Mouse (Mus musculus) forebrain, embryonic 16.5 days (tissue): ENCODE measurements around the gene Plppr3. TPM values are rescaled to one million over a fixed set of nuclear protein-coding genes. Genes with fewer than 3 reads are reported as not detected.
"Not testable (repeated sequence)": the region's sequence is repeated elsewhere in the genome, so short reads cannot be mapped to it uniquely, and the experiment has no call there.

Experiments used
- ATAC-seq: fragments of 200-750 bp; cut with Nextera tagmentation; 2 replicates; pipeline ENCODE4 v1.8.0; 2017; ENCODE audit warnings: mild to moderate bottlenecking, moderate library complexity
- H3K27ac ChIP-seq: fragments of 300-500 bp; sonication (generic); 2 replicates; pipeline ENCODE4 v1.5.1; 2014; ENCODE audit warnings: low read length, control low read depth
- H3K27me3 ChIP-seq: fragments of 300-500 bp; sonication (generic); replicated peaks from 2 replicates; pipeline ENCODE4 v1.6.1; 2014; ENCODE audit warnings: low read length; ENCODE audit not compliant: control insufficient read depth, insufficient read depth
- H3K36me3 ChIP-seq: fragments of 300-500 bp; sonication (generic); 2 replicates; pipeline ENCODE4 v1.6.1; 2014; ENCODE audit not compliant: control insufficient read depth, insufficient read depth
- H3K4me1 ChIP-seq: fragments of 300-500 bp; sonication (generic); replicated peaks from 2 replicates; pipeline ENCODE4 v1.6.1; 2014; ENCODE audit warnings: low read length; ENCODE audit not compliant: control insufficient read depth, insufficient read depth
- H3K4me2 ChIP-seq: fragments of 300-500 bp; sonication (generic); 2 replicates; pipeline ENCODE4 v1.6.1; 2014; ENCODE audit warnings: mild to moderate bottlenecking, low read length, control low read depth
- H3K4me3 ChIP-seq: fragments of 300-500 bp; sonication (generic); replicated peaks from 2 replicates; pipeline ENCODE4 v1.5.1; 2014; ENCODE audit warnings: mild to moderate bottlenecking, low read length, control low read depth
- H3K9ac ChIP-seq: fragments of 300-500 bp; sonication (generic); replicated peaks from 2 replicates; pipeline ENCODE4 v1.6.1; 2014; ENCODE audit warnings: low read depth, low read length, control low read depth
- H3K9me3 ChIP-seq: fragments of 300-500 bp; sonication (generic); 2 replicates; pipeline ENCODE4 v1.6.1; 2016; ENCODE audit warnings: low read length; ENCODE audit not compliant: control insufficient read depth
- WGBS: fragments of 180-500 bp; shearing (Covaris S2); extraction: QIAGEN DNeasy Blood & Tissue Kit; methylation state at CpG from one replicate; pipeline ENCODE4 v1.1.7; 2014; 5-methylcytosine and 5-hydroxymethylcytosine counted together
- polyA plus RNA-seq: library from polyadenylated mRNA; unstranded; fragments of >200 nt; fragmentation: Nextera tagmentation; extraction: Ambion mirVana; gene quantifications from 2 replicates; pipeline ENCODE4 v1.2.1, GENCODE M21; 2015

Plppr3 gene
- polyA plus RNA-seq, 1 experiment from 2014 or later: 495 TPM

DNA sequence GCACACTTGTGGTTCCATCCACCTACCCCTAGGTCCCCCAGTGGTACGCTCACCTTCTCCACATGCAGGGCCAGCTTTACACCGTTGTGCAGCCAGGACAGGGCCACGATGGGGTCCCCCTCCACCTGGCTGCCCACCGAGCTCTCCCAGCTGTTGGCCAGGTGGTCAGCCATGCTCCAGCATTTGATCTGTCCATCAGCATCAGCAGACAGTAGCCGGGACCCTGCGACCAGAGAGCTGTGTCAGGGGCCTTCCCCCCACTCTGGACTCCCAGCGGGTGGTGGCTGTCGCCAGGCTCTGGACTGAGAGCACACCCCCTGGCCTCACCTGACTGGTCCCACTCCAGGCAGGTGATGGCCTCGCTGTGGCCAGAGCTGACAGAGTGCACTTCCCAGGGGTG lies 32.3 kb upstream of the Plppr3 start:
- H3K4me1 ChIP-seq: peaks cover 9% of the 10 kb centered on the region
- WGBS: 95% methylated on average over 9 of the region's 9 CpGs
- no peaks in the 10 kb centered on the region for H3K9me3 ChIP-seq
- H3K36me3 ChIP-seq: peaks cover 6% of the 10 kb centered on the region
- no peak overlapping the region for H3K4me3 ChIP-seq
- no peak overlapping the region for H3K27ac ChIP-seq
- H3K9ac ChIP-seq: no peak overlapping the region
- H3K27me3 ChIP-seq: no peaks in the 10 kb centered on the region
- ATAC-seq: no peak
- H3K4me2 ChIP-seq: no peak overlapping the region

DNA sequence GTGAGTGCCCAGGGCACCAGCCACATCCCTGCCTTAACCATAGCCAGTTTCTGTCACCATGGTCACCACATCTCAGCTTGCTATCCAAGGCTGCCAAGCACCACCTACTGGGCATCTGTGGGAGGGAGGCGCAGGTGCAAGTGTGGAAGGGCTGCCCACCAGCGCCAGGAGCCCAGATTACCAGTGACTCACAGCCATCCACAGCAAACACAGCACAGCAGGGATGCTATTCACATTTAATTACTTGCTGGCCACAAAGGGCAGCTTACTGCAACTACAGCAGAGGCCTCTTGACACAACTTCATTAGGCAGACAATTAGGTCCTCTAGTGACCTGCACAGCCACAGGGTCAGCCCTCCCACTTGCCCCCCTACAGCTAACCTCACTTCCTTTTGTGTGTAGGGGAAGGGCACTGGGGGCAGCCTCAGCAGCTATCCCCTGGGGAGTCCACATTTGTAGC lies 26.5 kb upstream of the Plppr3 start:
- 14% methylated on average over 2 of the region's 2 CpGs for WGBS
- H3K27me3 ChIP-seq: no peaks in the 10 kb centered on the region

DNA sequence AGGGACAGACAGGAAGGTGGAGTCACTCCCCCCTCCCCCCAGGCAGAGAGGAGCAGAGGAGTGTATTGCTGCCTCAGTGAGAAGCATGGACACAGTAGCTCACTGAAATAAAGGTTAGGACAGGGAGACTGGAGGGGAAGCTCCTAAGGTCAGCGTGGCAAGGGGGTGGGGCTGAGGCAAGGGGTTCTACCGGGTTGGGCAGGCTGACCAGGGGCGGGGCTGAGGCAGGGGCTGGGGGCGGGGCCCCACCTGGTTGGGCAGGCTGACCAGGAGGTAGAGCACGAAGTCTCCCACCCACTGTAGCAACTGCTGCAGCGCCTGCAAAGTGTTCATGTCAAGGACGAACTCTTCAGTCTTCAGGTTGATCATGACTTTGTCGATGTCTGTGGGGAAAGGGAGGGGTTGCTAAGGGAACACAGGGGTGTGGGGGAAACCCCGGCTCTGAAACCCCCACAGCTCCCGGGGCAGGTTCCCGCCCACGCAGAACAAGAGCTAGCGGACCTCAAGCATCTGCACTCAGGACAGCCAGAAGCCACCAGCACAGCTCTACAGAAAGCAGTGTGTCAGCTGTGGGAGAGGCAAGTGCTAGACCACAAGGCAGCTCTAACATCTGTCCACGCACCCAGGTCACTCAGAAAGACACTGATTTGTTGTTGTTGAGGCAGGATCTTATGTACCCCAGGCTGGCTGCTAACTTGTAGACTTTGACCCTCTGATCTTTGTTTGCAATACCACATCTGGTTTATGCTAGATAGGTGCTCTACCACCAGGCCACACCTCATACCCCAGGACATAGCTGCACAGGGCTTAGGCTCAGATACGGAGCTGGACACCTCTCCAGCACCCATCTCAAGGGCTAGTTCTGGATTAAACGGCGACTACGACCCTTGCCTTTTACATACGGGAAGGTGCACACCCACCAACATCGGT lies 23.1 kb upstream of the Plppr3 start:
- no peak overlapping the region for H3K4me2 ChIP-seq
- ATAC-seq: no peak
- peaks cover 13% of the 10 kb centered on the region for H3K36me3 ChIP-seq
- no peak overlapping the region for H3K27ac ChIP-seq
- H3K27me3 ChIP-seq: no peaks in the 10 kb centered on the region
- H3K9ac ChIP-seq: no peak overlapping the region
- no peak overlapping the region for H3K4me3 ChIP-seq
- H3K4me1 ChIP-seq: peaks cover 13% of the 10 kb centered on the region
- no peaks in the 10 kb centered on the region for H3K9me3 ChIP-seq
- WGBS: 54% methylated on average over 20 of the region's 20 CpGs

More for the DNA sequence above, 26.5 kb upstream of the Plppr3 start:
- H3K4me1 ChIP-seq: peaks cover 13% of the 10 kb centered on the region
- peaks cover 16% of the 10 kb centered on the region for H3K36me3 ChIP-seq
- H3K9me3 ChIP-seq: no peaks in the 10 kb centered on the region
- H3K4me3 ChIP-seq: no peak overlapping the region
- no peak overlapping the region for H3K4me2 ChIP-seq
- no peak overlapping the region for H3K27ac ChIP-seq
- ATAC-seq: peak; percentile 79
- no peak overlapping the region; the same call in 1 of the 2 replicates for H3K9ac ChIP-seq

DNA sequence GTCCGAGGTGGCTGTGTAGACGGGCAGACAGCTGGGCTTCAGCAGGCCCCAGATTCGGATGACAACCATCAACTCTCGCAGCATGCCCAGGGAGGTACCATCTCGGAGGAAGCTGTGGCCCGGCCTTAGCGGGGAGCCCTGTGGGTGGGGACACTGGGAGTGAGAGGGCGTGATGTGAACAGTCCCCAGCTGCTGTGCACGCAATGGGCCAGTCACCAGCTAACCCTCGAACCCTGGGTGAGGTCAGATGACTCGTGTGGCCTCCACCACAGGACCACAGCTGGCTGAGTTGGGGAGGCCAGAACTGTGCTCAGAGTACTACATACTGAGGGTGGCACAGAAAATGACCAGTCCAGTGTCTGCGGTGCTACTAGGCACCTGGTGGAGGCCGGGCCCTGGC lies 22.4 kb upstream of the Plppr3 start:
- no peaks in the 10 kb centered on the region for H3K9me3 ChIP-seq
- 84% methylated on average over 13 of the region's 13 CpGs for WGBS
- ATAC-seq: no peak
- no peak overlapping the region for H3K9ac ChIP-seq
- H3K4me3 ChIP-seq: no peak overlapping the region
- H3K4me2 ChIP-seq: no peak overlapping the region
- no peaks in the 10 kb centered on the region for H3K27me3 ChIP-seq
- H3K4me1 ChIP-seq: peaks cover 13% of the 10 kb centered on the region
- no peak overlapping the region for H3K27ac ChIP-seq
- peaks cover 13% of the 10 kb centered on the region for H3K36me3 ChIP-seq

DNA sequence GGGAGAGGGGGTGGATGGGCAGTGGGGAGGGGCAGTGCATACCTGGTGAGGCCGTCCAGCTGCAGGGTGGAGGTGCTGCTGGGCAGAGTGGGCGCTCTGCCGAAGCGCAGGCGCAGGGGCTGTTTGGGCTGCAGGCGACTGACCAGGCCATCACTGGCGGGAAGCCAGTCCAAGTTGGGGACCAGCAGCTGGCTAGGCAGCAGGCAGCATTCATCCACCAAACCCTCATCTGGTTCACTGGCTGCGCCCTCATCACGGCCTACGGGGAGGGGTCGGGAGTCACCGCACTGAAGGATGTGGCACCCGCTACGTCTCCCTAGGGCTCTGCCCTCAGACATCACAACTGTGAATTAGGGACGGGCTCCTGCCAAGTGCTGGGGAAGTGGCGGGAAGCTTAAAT lies 21.9 kb upstream of the Plppr3 start:
- WGBS: 91% methylated on average over 16 of the region's 16 CpGs
- Histone ChIP-seq H3K27ac (no peak overlapping the region), H3K4me1 (peaks cover 10% of the 10 kb centered on the region), H3K27me3 (no peaks in the 10 kb centered on the region), H3K9me3 (no peaks in the 10 kb centered on the region), H3K36me3 (peaks cover 13% of the 10 kb centered on the region), H3K4me2 (no peak overlapping the region), H3K4me3 (no peak overlapping the region), H3K9ac (no peak overlapping the region)
- no peak for ATAC-seq

DNA sequence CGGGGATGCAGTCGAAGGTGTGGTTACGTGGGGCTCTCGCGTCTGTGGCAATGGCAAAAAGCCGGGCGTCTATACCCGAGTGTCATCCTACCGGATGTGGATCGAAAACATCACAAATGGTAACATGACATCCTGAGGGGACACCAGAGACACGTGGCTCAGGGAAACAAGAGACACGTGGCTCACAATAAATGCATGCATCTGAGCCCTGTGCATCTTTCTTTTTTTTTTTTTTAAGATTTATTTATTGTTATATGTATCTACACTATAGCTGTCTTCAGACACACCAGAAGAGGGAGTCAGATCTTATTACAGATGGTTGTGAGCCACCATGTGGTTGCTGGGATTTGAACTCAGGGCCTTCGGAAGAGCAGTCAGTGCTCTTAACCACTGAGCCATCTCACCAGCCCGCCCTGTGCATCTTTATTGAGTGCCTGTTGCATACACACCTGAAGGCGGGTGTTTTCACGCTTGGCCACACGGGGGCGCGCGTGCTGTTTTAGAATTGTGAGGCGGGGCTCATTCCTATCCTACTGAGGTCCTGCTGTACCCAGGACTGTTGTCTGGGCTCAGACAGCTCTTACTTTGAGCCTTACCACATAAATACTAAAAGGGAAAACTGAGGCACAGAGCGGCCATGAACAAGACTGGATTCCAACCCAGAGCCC lies 18.2 kb upstream of the Plppr3 start:
- ATAC-seq: peak; percentile 69

DNA sequence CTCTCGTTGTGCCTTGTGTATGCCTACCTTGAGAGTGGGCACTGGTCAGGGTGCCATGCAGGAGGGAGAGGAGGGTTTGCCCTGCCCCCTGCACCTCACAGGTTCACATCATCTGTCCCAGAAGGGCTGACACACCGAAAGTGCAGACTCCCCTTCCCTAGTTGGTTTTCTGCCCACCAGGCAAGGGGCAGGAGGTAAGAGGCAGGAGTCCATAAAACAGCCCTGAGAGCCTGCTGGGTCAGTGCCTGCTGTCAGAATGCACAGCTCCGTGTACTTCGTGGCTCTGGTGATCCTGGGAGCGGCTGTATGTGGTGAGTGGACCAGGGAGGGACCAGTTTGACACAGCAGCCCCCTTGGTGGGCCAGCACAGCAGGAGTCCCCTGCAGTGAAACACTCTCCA lies 16.2 kb upstream of the Plppr3 start, which contains the start of gene Cfd:
TSS of gene Cfd (plus strand) at position 184 of the 400 bp plus-strand sequence.
- 35% methylated on average over 5 of the region's 5 CpGs for WGBS

More for the DNA sequence above, 18.2 kb upstream of the Plppr3 start:
- H3K36me3 ChIP-seq, H3K4me1 ChIP-seq, H3K4me3 ChIP-seq, H3K9me3 ChIP-seq, H3K4me2 ChIP-seq, H3K27ac ChIP-seq, H3K9ac ChIP-seq, H3K27me3 ChIP-seq: not testable (repeated sequence)
- 44% methylated on average over 22 of the region's 22 CpGs for whole genome bisulfite sequencing

DNA sequence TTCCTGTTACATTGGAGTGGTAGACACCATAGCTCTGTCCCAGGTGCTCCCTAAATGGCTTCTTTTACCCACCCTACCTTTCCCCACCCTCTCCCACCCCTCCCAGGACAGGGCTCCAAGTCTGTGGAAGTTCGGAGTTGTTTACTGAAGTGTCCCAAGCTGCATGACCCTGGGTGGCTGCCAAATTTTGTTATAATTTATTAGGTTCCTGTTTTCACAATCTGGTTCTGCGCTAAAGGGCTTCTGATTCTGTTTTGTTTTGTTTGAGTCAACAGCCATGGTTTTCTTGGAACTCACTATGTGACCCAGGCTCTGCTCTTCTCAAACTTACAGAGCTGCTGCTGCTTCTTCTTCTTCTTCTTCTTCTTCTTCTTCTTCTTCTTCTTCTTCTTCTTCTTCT lies 15.0 kb upstream of the Plppr3 start:
- Histone ChIP-seq H3K9ac (no peak overlapping the region), H3K4me2 (no peak overlapping the region), H3K4me3 (no peak overlapping the region), H3K27ac (no peak overlapping the region), H3K36me3 (no peaks in the 10 kb centered on the region), H3K9me3 (no peaks in the 10 kb centered on the region), H3K27me3 (no peaks in the 10 kb centered on the region), H3K4me1 (no peaks in the 10 kb centered on the region)
- 81% methylated on average over 2 of the region's 2 CpGs for WGBS
- no peak for ATAC-seq

More for the DNA sequence above, 16.2 kb upstream of the Plppr3 start, which contains the start of gene Cfd:
- Histone ChIP-seq H3K4me3 (no peak within 1 kb of the TSS), H3K4me2 (no peak within 1 kb of the TSS), H3K27me3 (no peaks in the 10 kb centered on the region), H3K9ac (no peak within 1 kb of the TSS), H3K36me3 (0 out of 2 replicates have a peak, but pooled peaks cover 2% of the 10 kb centered on the region), H3K9me3 (no peaks in the 10 kb centered on the region), H3K27ac (no peak within 1 kb of the TSS), H3K4me1 (no peaks in the 10 kb centered on the region)
- no peak for ATAC-seq

DNA sequence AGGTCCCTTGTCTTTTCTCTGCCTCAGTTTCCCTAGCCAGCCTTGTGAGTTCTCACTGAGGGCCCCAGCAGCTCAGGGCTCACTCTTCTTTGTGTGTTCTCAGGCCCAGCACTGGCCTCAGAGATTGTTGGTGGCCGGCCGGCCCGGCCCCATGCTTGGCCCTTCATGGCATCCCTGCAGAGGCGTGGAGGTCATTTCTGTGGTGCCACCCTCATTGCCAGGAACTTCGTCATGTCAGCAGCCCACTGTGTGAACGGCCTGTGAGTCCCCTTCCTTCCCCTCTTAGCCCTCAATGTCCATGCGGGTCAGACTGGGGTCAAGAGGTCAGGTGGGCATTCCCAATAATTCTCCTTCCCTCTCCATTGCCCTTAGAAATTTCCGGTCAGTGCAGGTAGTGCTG lies 12.2 kb upstream of the Plppr3 start:
- Histone ChIP-seq H3K4me2 (no peak overlapping the region), H3K9ac (no peak overlapping the region), H3K4me1 (peaks cover 4% of the 10 kb centered on the region; the same call in 1 of the 2 replicates), H3K9me3 (no peaks in the 10 kb centered on the region), H3K27me3 (no peaks in the 10 kb centered on the region; the same call in 1 of the 2 replicates), H3K4me3 (no peak overlapping the region), H3K27ac (no peak overlapping the region), H3K36me3 (no peaks in the 10 kb centered on the region)
- WGBS: 82% methylated on average over 8 of the region's 8 CpGs
- no peak for ATAC-seq
